Mouse (Mus musculus) hindbrain, embryonic 13.5 days (tissue): Measurements from ENCODE around the gene Ccdc153. TPM values are rescaled to one million over a fixed set of nuclear protein-coding genes. Genes with fewer than 3 reads are reported as not detected.

Experiments
- ATAC-seq: fragments of 200-750 bp; cut with Nextera tagmentation; 2 replicates; pipeline ENCODE4 v1.8.0; 2017; ENCODE audit warnings: moderate TSS enrichment; ENCODE audit not compliant: low FRiP score
- H3K27ac ChIP-seq: fragments of 300-500 bp; sonication (generic); 2 replicates; pipeline ENCODE4 v1.5.1; 2015; ENCODE audit warnings: inconsistent platforms, mild to moderate bottlenecking, moderate library complexity
- H3K27me3 ChIP-seq: fragments of 300-500 bp; sonication (generic); 2 replicates; pipeline ENCODE4 v1.6.1; 2015; ENCODE audit warnings: mild to moderate bottlenecking, inconsistent platforms
- H3K36me3 ChIP-seq: fragments of 300-500 bp; sonication (generic); 2 replicates; pipeline ENCODE4 v1.6.1; 2015; ENCODE audit warnings: mild to moderate bottlenecking, inconsistent platforms
- H3K4me1 ChIP-seq: fragments of 300-500 bp; sonication (generic); replicated peaks from 2 replicates; pipeline ENCODE4 v1.6.1; 2015; ENCODE audit warnings: inconsistent platforms
- H3K4me2 ChIP-seq: fragments of 300-500 bp; sonication (generic); 2 replicates; pipeline ENCODE4 v1.6.1; 2015; ENCODE audit warnings: inconsistent platforms, mild to moderate bottlenecking, moderate library complexity
- H3K4me3 ChIP-seq: fragments of 300-500 bp; sonication (generic); 2 replicates; pipeline ENCODE4 v1.5.1; 2015; ENCODE audit warnings: mild to moderate bottlenecking, inconsistent platforms
- H3K9ac ChIP-seq: fragments of 300-500 bp; sonication (generic); 2 replicates; pipeline ENCODE4 v1.6.1; 2015; ENCODE audit warnings: mild to moderate bottlenecking, inconsistent platforms
- H3K9me3 ChIP-seq: fragments of 300-500 bp; sonication (generic); 2 replicates; pipeline ENCODE4 v1.6.1; 2016; ENCODE audit warnings: inconsistent platforms
- WGBS: fragments of 180-500 bp; shearing (Covaris S2); methylation state at CpG from one replicate; pipeline ENCODE4 v1.1.7; 2015; 5-methylcytosine and 5-hydroxymethylcytosine counted together
- polyA plus RNA-seq: library from polyadenylated mRNA; unstranded; fragments of >200 nt; fragmentation: Nextera tagmentation; extraction: Ambion mirVana; gene quantifications from 2 replicates; pipeline ENCODE4 v1.2.1, GENCODE M21; 2015

Gene Ccdc153
- polyA plus RNA-seq, 1 experiment from 2014 or later: not detected

GRCm38 (mm10) chr9:44267319-44268026 lies 27.0 kb downstream of the Ccdc153 start:
- no peaks in the 10 kb centered on the region for H3K9me3 ChIP-seq
- peak overlapping the region; percentile 78 for H3K9ac ChIP-seq
- ATAC-seq: 0 out of 2 replicates have a peak, but pooled peaks have one; percentile 32
- WGBS: 9% methylated on average over 23 of the region's 23 CpGs
- no peaks in the 10 kb centered on the region for H3K36me3 ChIP-seq
- H3K4me2 ChIP-seq: peak overlapping the region; percentile 58
- H3K27me3 ChIP-seq: peaks cover 7% of the 10 kb centered on the region
- H3K4me1 ChIP-seq: peaks cover 24% of the 10 kb centered on the region
- peak overlapping the region; percentile 64 for H3K27ac ChIP-seq
- peak overlapping the region; percentile 40 for H3K4me3 ChIP-seq

- Histone ChIP-seq H3K36me3 (peaks cover 2% of the 10 kb centered on the region; the same call in 1 of the 2 replicates), H3K27ac (peak overlapping the region; percentile 64; the same call in 1 of the 2 replicates), H3K9ac (peak overlapping the region; percentile 78), H3K9me3 (no peaks in the 10 kb centered on the region), H3K4me2 (peak overlapping the region; percentile 58), H3K27me3 (peaks cover 7% of the 10 kb centered on the region), H3K4me1 (peaks cover 24% of the 10 kb centered on the region), H3K4me3 (peak overlapping the region; percentile 40)
- WGBS: 7% methylated on average over 28 of the region's 28 CpGs
- ATAC-seq: peak; percentile 67
Measured at GRCm38 (mm10) chr9:44268027-44268360, 27.5 kb downstream of the Ccdc153 start.

GRCm38 (mm10) chr9:44268432-44268831 lies 28.0 kb downstream of the Ccdc153 start, which contains the start of gene Nlrx1:
Nlrx1 (minus strand) TSS chr9:44268599.
- ATAC-seq: no peak; the same call in 1 of the 2 replicates
- Histone ChIP-seq H3K4me3 (peak within 1 kb of the TSS; percentile 40), H3K27ac (peak within 1 kb of the TSS; percentile 64), H3K9ac (peak within 1 kb of the TSS; percentile 78), H3K36me3 (peaks cover 6% of the 10 kb centered on the region), H3K4me2 (peak within 1 kb of the TSS; percentile 58), H3K4me1 (peaks cover 24% of the 10 kb centered on the region), H3K27me3 (peaks cover 7% of the 10 kb centered on the region), H3K9me3 (no peaks in the 10 kb centered on the region)
- 87% methylated on average over 6 of the region's 6 CpGs for WGBS

GRCm38 (mm10) chr9:44269077-44269476 lies 28.6 kb downstream of the Ccdc153 start:
- no peak overlapping the region for H3K4me3 ChIP-seq
- H3K9ac ChIP-seq: no peak overlapping the region
- H3K36me3 ChIP-seq: peaks cover 13% of the 10 kb centered on the region
- WGBS: 83% methylated on average over 3 of the region's 3 CpGs
- peaks cover 7% of the 10 kb centered on the region for H3K27me3 ChIP-seq
- no peaks in the 10 kb centered on the region for H3K9me3 ChIP-seq
- no peak overlapping the region for H3K4me2 ChIP-seq
- no peak for ATAC-seq
- no peak overlapping the region for H3K27ac ChIP-seq
- peaks cover 24% of the 10 kb centered on the region for H3K4me1 ChIP-seq

- no peak for ATAC-seq
- no peak overlapping the region for H3K4me2 ChIP-seq
- whole genome bisulfite sequencing: 88% methylated on average over 4 of the region's 4 CpGs
- H3K9me3 ChIP-seq: no peaks in the 10 kb centered on the region
- H3K27ac ChIP-seq: no peak overlapping the region
- peaks cover 7% of the 10 kb centered on the region for H3K27me3 ChIP-seq
- H3K36me3 ChIP-seq: peaks cover 22% of the 10 kb centered on the region
- peaks cover 18% of the 10 kb centered on the region for H3K4me1 ChIP-seq
- no peak overlapping the region for H3K9ac ChIP-seq
- no peak overlapping the region for H3K4me3 ChIP-seq
Measured at GRCm38 (mm10) chr9:44269973-44270372, 29.5 kb downstream of the Ccdc153 start.

- no peak overlapping the region for H3K27ac ChIP-seq
- 66% methylated on average over 5 of the region's 5 CpGs for WGBS
- H3K9me3 ChIP-seq: no peaks in the 10 kb centered on the region
- no peak overlapping the region for H3K9ac ChIP-seq
- peaks cover 20% of the 10 kb centered on the region for H3K4me1 ChIP-seq
- H3K27me3 ChIP-seq: no peaks in the 10 kb centered on the region
- H3K4me3 ChIP-seq: no peak overlapping the region
- no peak for ATAC-seq
- H3K36me3 ChIP-seq: peaks cover 48% of the 10 kb centered on the region
- no peak overlapping the region for H3K4me2 ChIP-seq
Measured at GRCm38 (mm10) chr9:44283183-44283582, 42.7 kb downstream of the Ccdc153 start.

- Histone ChIP-seq H3K36me3 (peaks cover 30% of the 10 kb centered on the region), H3K4me2 (peak overlapping the region; percentile 95), H3K27ac (no peak overlapping the region), H3K4me3 (peak overlapping the region; percentile 87), H3K9me3 (no peaks in the 10 kb centered on the region), H3K9ac (peak overlapping the region; percentile 96), H3K4me1 (peaks cover 33% of the 10 kb centered on the region), H3K27me3 (0 out of 2 replicates have a peak, but pooled peaks cover 3% of the 10 kb centered on the region)
- WGBS: 9% methylated on average over 6 of the region's 6 CpGs
- ATAC-seq: no peak
Measured at GRCm38 (mm10) chr9:44286256-44286850, 45.9 kb downstream of the Ccdc153 start.

- peaks cover 33% of the 10 kb centered on the region for H3K4me1 ChIP-seq
- peak; percentile 38; the same call in 1 of the 2 replicates for ATAC-seq
- H3K36me3 ChIP-seq: peaks cover 30% of the 10 kb centered on the region
- peak overlapping the region; percentile 89 for H3K27ac ChIP-seq
- peak overlapping the region; percentile 87 for H3K4me3 ChIP-seq
- 8% methylated on average over 11 of the region's 11 CpGs for WGBS
- 0 out of 2 replicates have a peak, but pooled peaks cover 3% of the 10 kb centered on the region for H3K27me3 ChIP-seq
- peak overlapping the region; percentile 95 for H3K4me2 ChIP-seq
- no peaks in the 10 kb centered on the region for H3K9me3 ChIP-seq
- peak overlapping the region; percentile 96 for H3K9ac ChIP-seq
Measured at GRCm38 (mm10) chr9:44287003-44287400, 46.5 kb downstream of the Ccdc153 start.

- 0 out of 2 replicates have a peak, but pooled peaks cover 3% of the 10 kb centered on the region for H3K27me3 ChIP-seq
- peaks cover 36% of the 10 kb centered on the region for H3K36me3 ChIP-seq
- peaks cover 33% of the 10 kb centered on the region for H3K4me1 ChIP-seq
- peak overlapping the region; percentile 87 for H3K4me3 ChIP-seq
- H3K9me3 ChIP-seq: no peaks in the 10 kb centered on the region
- peak; percentile 53 for ATAC-seq
- peak overlapping the region; percentile 89 for H3K27ac ChIP-seq
- WGBS: under 1% methylated on average over 47 of the region's 47 CpGs
- peak overlapping the region; percentile 95 for H3K4me2 ChIP-seq
- H3K9ac ChIP-seq: peak overlapping the region; percentile 96
Measured at GRCm38 (mm10) chr9:44287401-44288075, 47.1 kb downstream of the Ccdc153 start.

GRCm38 (mm10) chr9:44288076-44288958 lies 47.8 kb downstream of the Ccdc153 start, which contains the start of gene Abcg4:
Abcg4 (minus strand) TSS chr9:44288615.
- ATAC-seq: peak; percentile 70
- 2% methylated on average over 38 of the region's 38 CpGs for WGBS
- peak within 1 kb of the TSS; percentile 87 for H3K4me3 ChIP-seq

GRCm38 (mm10) chr9:44288959-44289291 lies 48.4 kb downstream of the Ccdc153 start:
- peaks cover 45% of the 10 kb centered on the region for H3K36me3 ChIP-seq
- H3K4me1 ChIP-seq: peaks cover 33% of the 10 kb centered on the region
- peak overlapping the region; percentile 95 for H3K4me2 ChIP-seq
- peak; percentile 12; the same call in 1 of the 2 replicates for ATAC-seq
- peak overlapping the region; percentile 96 for H3K9ac ChIP-seq
- peak overlapping the region; percentile 89 for H3K27ac ChIP-seq
- H3K27me3 ChIP-seq: 0 out of 2 replicates have a peak, but pooled peaks cover 3% of the 10 kb centered on the region
- 6% methylated on average over 11 of the region's 11 CpGs for WGBS
- H3K9me3 ChIP-seq: no peaks in the 10 kb centered on the region
- H3K4me3 ChIP-seq: peak overlapping the region; percentile 87

More at GRCm38 (mm10) chr9:44288076-44288958, 47.8 kb downstream of the Ccdc153 start, which contains the start of gene Abcg4:
- Histone ChIP-seq H3K27me3 (0 out of 2 replicates have a peak, but pooled peaks cover 3% of the 10 kb centered on the region), H3K9ac (peak within 1 kb of the TSS; percentile 96), H3K27ac (peak within 1 kb of the TSS; percentile 89), H3K36me3 (peaks cover 43% of the 10 kb centered on the region), H3K9me3 (no peaks in the 10 kb centered on the region), H3K4me1 (peaks cover 33% of the 10 kb centered on the region), H3K4me2 (peak within 1 kb of the TSS; percentile 95)
